ENCODE assay signal across 9 mouse cellular contexts in genomic region chr9:49081561-49081960, GRCm38 (mm10). TPM values are rescaled to one million over a fixed set of nuclear protein-coding genes. Genes with fewer than 3 reads are reported as not detected.
DNase-seq lines count a peak whose midpoint lies in the region; ATAC-seq and TF ChIP-seq lines count a peak whose summit lies in the region.
"Had no signal": no experiment of that assay in that cellular context is flagged by ENCODE, and none has a peak within 500 bp of the region (broad histone marks: within the 10 kb centered on the region; RNA-seq: fewer than 3 reads in every experiment).

No protein-coding gene starts in this region.

- no peak overlapping the region for H3K4me2 ChIP-seq in lung, postnatal 0 days (replicated peaks; ENCODE audit: low read depth, low read length)
- H3K4me2 ChIP-seq: limb, embryonic 13.5 days had no signal

- H3K79me2 ChIP-seq in C2C12 (ENCODE audit: control insufficient read depth, insufficient read depth) = no peaks in the 10 kb centered on the region

- TF ChIP-seq CTCF in C2C12 (IDR thresholded peaks at IDR 0.05; ENCODE audit: control insufficient read depth, insufficient read depth, insufficient read length) = peak; percentile 47
- TF ChIP-seq CTCF in lung, postnatal 0 days (IDR thresholded peaks at IDR 0.05) = peak; percentile 89

- H3K9ac ChIP-seq in lung, postnatal 0 days (replicated peaks; ENCODE audit: low read depth) = no peak overlapping the region
- H3K9ac ChIP-seq: limb, embryonic 13.5 days had no signal

- no peaks in the 10 kb centered on the region for H3K79me3 ChIP-seq in C2C12 (ENCODE audit: low read depth)

- H3K4me3 ChIP-seq in C2C12 (ENCODE audit: insufficient read depth, poor library complexity, severe bottlenecking) = no peak overlapping the region
- no peak overlapping the region for H3K4me3 ChIP-seq in lung, postnatal 0 days (ENCODE audit: low read depth, low read length)
- H3K4me3 ChIP-seq: limb, embryonic 13.5 days had no signal

- no peak overlapping the region for H3ac ChIP-seq in C2C12 (ENCODE audit: control insufficient read depth, insufficient read length, low read depth)

- H3K9me3 ChIP-seq in lung, postnatal 0 days (ENCODE audit: low read length) = no peaks in the 10 kb centered on the region
- H3K9me3 ChIP-seq: limb, embryonic 13.5 days had no signal

- WGBS in lung, postnatal 0 days = 19% methylated on average over 4 of the region's 4 CpGs

- TF ChIP-seq EP300 in lung, postnatal 0 days (IDR thresholded peaks at IDR 0.05) = no peak

- peaks cover 39% of the 10 kb centered on the region for H3K36me3 ChIP-seq in C2C12 (ENCODE audit: control insufficient read depth, insufficient read depth)
- H3K36me3 ChIP-seq in lung, postnatal 0 days (ENCODE audit: insufficient read depth, low read length) = peaks cover 5% of the 10 kb centered on the region; the same call in 1 of the 2 replicates

- DNase-seq in R1 (ENCODE audit: low read depth, low spot score) = peak; percentile 83
- DNase-seq in cerebellum, postnatal 14 days = peak; percentile 92 to 94
- peak; percentile 25 for DNase-seq in gastrocnemius, postnatal 25 days
- peak; percentile 80 for DNase-seq in layer of hippocampus, adult 11-12 months (ENCODE audit: low spot score)
- peak; percentile 76 for DNase-seq in lung, postnatal 0 days (ENCODE audit: low spot score)
- DNase-seq in right cerebral cortex, postnatal 10 days (ENCODE audit: low spot score in 2 of 2) = peak; percentile 81 to 87

- H3K27me3 ChIP-seq in C2C12 (ENCODE audit: control insufficient read depth, insufficient read depth, insufficient read length) = no peaks in the 10 kb centered on the region
- no peaks in the 10 kb centered on the region for H3K27me3 ChIP-seq in lung, postnatal 0 days (replicated peaks; ENCODE audit: insufficient read depth, low read length)
- H3K27me3 ChIP-seq: limb, embryonic 13.5 days had no signal

- peak; percentile 35; the same call in 1 of the 2 replicates for ATAC-seq in lung, postnatal 0 days
- ATAC-seq in activated CD4-positive, CD25-positive, alpha-beta regulatory T cell, adult 4 months = no peak

- H3K27ac ChIP-seq in lung, postnatal 0 days (ENCODE audit: low read length) = no peak overlapping the region
- H3K27ac ChIP-seq: limb, embryonic 13.5 days had no signal

- no peaks in the 10 kb centered on the region for H3K4me1 ChIP-seq in lung, postnatal 0 days (ENCODE audit: insufficient read depth, low read depth, low read length)
- H3K4me1 ChIP-seq: limb, embryonic 13.5 days had no signal

TF ChIP-seq in C2C12, 6 proteins besides CTCF, POLR2A, EP300 and RAD21:
- no peak for TF ChIP-seq MAX (IDR thresholded peaks at IDR 0.05)
- no peak for TF ChIP-seq MYOD1 (IDR thresholded peaks at IDR 0.05; ENCODE audit: control insufficient read depth, insufficient read length, low read depth)
- TF ChIP-seq MYOG (IDR thresholded peaks at IDR 0.05; ENCODE audit: control insufficient read depth, extremely low read depth, insufficient read length) = no peak
- TF ChIP-seq USF1 (IDR thresholded peaks at IDR 0.05; ENCODE audit: low read depth) = no peak
- no peak for TF ChIP-seq CEBPB (IDR thresholded peaks at IDR 0.05; ENCODE audit: low read depth)
- no peak for TF ChIP-seq FOSL1 (IDR thresholded peaks at IDR 0.05; ENCODE audit: insufficient read depth, low read length, poor library complexity, severe bottlenecking)
TF ChIP-seq in C2C12: peak in this region for 0.

RNA-seq across cellular contexts. Expression of gene Tmprss5, which starts 0.5 kb away (rescaled TPM):
- not detected for polyA plus RNA-seq in C2C12 (2012; fragmentation: generic; extraction: Trizol)
- under 1 TPM; 0.24 to 0.82 TPM for total RNA-seq in gastrocnemius, postnatal 25 days (2021)
- polyA plus RNA-seq in lung, postnatal 0 days (2015; fragmentation: Nextera tagmentation; extraction: Ambion mirVana) = 0.11 and 0.19 TPM in 2 replicates
- polyA plus RNA-seq in activated CD4-positive, CD25-positive, alpha-beta regulatory T cell, adult 4 months (2017; shearing (Covaris generic)) = not detected

RNA-seq across cellular contexts. Expression of gene Zw10, which starts 26.1 kb away (rescaled TPM):
- polyA plus RNA-seq in C2C12 (2012; fragmentation: generic; extraction: Trizol) = 24.7 TPM
- total RNA-seq in gastrocnemius, postnatal 25 days (2021) = 1 to 10 TPM; 8.0 to 8.3 TPM
- polyA plus RNA-seq in lung, postnatal 0 days (2015; fragmentation: Nextera tagmentation; extraction: Ambion mirVana) = 16.1 and 18.4 TPM in 2 replicates
- polyA plus RNA-seq in activated CD4-positive, CD25-positive, alpha-beta regulatory T cell, adult 4 months (2017; shearing (Covaris generic)) = 10 to 100 TPM; 33.5 to 38.6 TPM

Comparison
In these comparisons a context has a peak if more than half of its experiments do, and no peak if none do; other contexts are left out.
1. DNase-seq: peak in every context shown above with its lines; median percentile 93 in cerebellum, postnatal 14 days; 84 in right cerebral cortex, postnatal 10 days; 83 in R1; 80 in layer of hippocampus, adult 11-12 months; 76 in lung, postnatal 0 days; 25 in gastrocnemius, postnatal 25 days.